Mouse (Mus musculus): Measurements from ENCODE around the gene Bbs12. TPM values are rescaled to one million over a fixed set of nuclear protein-coding genes. Genes with fewer than 3 reads are reported as not detected.
A peak's percentile ranks its signal among the peaks of the same experiment; 100 is the strongest.

Bbs12 gene
- polyA plus RNA-seq, 1 experiment from 2014 or later = 8.7 TPM

- Histone ChIP-seq H3K9me3 (no peaks in the 10 kb centered on the region), H3K4me1 (peaks cover 4% of the 10 kb centered on the region; the same call in 1 of the 2 replicates), H3K9ac (no peak overlapping the region), H3K27me3 (no peaks in the 10 kb centered on the region), H3K27ac (no peak overlapping the region), H3K4me3 (no peak overlapping the region), H3K36me3 (no peaks in the 10 kb centered on the region), H3K4me2 (replicated peaks) (no peak overlapping the region)
- 82% methylated on average over 4 of the region's 4 CpGs for WGBS
- ATAC-seq (ENCODE audit: low FRiP score, low read depth) = no peak
These were observed 52.8 kb downstream of the Bbs12 start for GRCm38 (mm10) chr3:37365144-37365543.

- Histone ChIP-seq H3K36me3 (no peaks in the 10 kb centered on the region), H3K27me3 (no peaks in the 10 kb centered on the region), H3K4me2 (replicated peaks) (no peak overlapping the region), H3K4me3 (no peak overlapping the region), H3K9ac (no peak overlapping the region), H3K4me1 (peaks cover 8% of the 10 kb centered on the region; the same call in 1 of the 2 replicates), H3K9me3 (no peaks in the 10 kb centered on the region), H3K27ac (no peak overlapping the region)
- 58% methylated on average over 3 of the region's 3 CpGs for WGBS
- no peak for ATAC-seq (ENCODE audit: low FRiP score, low read depth)
These were observed 53.6 kb downstream of the Bbs12 start for GRCm38 (mm10) chr3:37365976-37366375.

- no peak overlapping the region for H3K4me2 ChIP-seq (replicated peaks)
- no peak overlapping the region for H3K4me3 ChIP-seq
- no peak overlapping the region for H3K27ac ChIP-seq
- no peaks in the 10 kb centered on the region for H3K27me3 ChIP-seq
- H3K36me3 ChIP-seq = no peaks in the 10 kb centered on the region
- 59% methylated on average over 4 of the region's 4 CpGs for WGBS
- no peaks in the 10 kb centered on the region for H3K9me3 ChIP-seq
- no peak overlapping the region for H3K9ac ChIP-seq
- ATAC-seq (ENCODE audit: low FRiP score, low read depth) = no peak
- peaks cover 8% of the 10 kb centered on the region; the same call in 1 of the 2 replicates for H3K4me1 ChIP-seq
These were observed 54.2 kb downstream of the Bbs12 start for GRCm38 (mm10) chr3:37366381-37367053.

- no peaks in the 10 kb centered on the region for H3K27me3 ChIP-seq
- H3K36me3 ChIP-seq = no peaks in the 10 kb centered on the region
- no peak overlapping the region for H3K4me3 ChIP-seq
- WGBS = 38% methylated on average over 4 of the region's 4 CpGs
- no peaks in the 10 kb centered on the region for H3K9me3 ChIP-seq
- no peak for ATAC-seq (ENCODE audit: low FRiP score, low read depth)
- H3K9ac ChIP-seq = no peak overlapping the region
- peaks cover 18% of the 10 kb centered on the region for H3K4me1 ChIP-seq
- no peak overlapping the region for H3K4me2 ChIP-seq (replicated peaks)
- H3K27ac ChIP-seq = 0 out of 2 replicates have a peak overlapping the region, but pooled peaks have one; percentile 28
These were observed 58.1 kb downstream of the Bbs12 start for GRCm38 (mm10) chr3:37370407-37370806.

Other genes with a start within 250 kb of the Bbs12 start
- gene Adad1, start 249.0 kb upstream of the Bbs12 start, polyA plus RNA-seq (2015; fragmentation: Nextera tagmentation; extraction: Ambion mirVana) = 1.1 and 1.9 TPM in 2 replicates
- gene Il2, start 186.6 kb upstream of the Bbs12 start, polyA plus RNA-seq (2015; fragmentation: Nextera tagmentation; extraction: Ambion mirVana) = 0.34 and 0.47 TPM in 2 replicates
- not detected in 2 replicates for gene Il21, start 79.9 kb upstream of the Bbs12 start, polyA plus RNA-seq (2015; fragmentation: Nextera tagmentation; extraction: Ambion mirVana)
- 3.2 and 4.0 TPM in 2 replicates for gene Cetn4, start 154 bp downstream of the Bbs12 start, polyA plus RNA-seq (2015; fragmentation: Nextera tagmentation; extraction: Ambion mirVana)
- 3.9 and 4.7 TPM in 2 replicates for gene Fgf2, start 35.8 kb downstream of the Bbs12 start, polyA plus RNA-seq (2015; fragmentation: Nextera tagmentation; extraction: Ambion mirVana)
- gene Spata5, start 107.3 kb downstream of the Bbs12 start, polyA plus RNA-seq (2015; fragmentation: Nextera tagmentation; extraction: Ambion mirVana) = 40.3 and 44.6 TPM in 2 replicates
- 4.5 and 5.2 TPM in 2 replicates for gene Nudt6, start 107.7 kb downstream of the Bbs12 start, polyA plus RNA-seq (2015; fragmentation: Nextera tagmentation; extraction: Ambion mirVana)